Mouse (Mus musculus) monocyte, adult 59 days (primary cell): ENCODE results near the gene Dtnbp1. TPM values are rescaled to one million over a fixed set of nuclear protein-coding genes. Genes with fewer than 3 reads are reported as not detected.

Source experiments
- total RNA-seq, 2 experiments: library from RNA; stranded (reverse); gene quantifications; one replicate each; pipeline ENCODE4 v1.2.4; 2023

Dtnbp1 gene
- 10 to 100 TPM; 39.0 to 40.3 TPM for total RNA-seq

GRCm38 (mm10) chr13:45001911-45002615 lies at the start of gene Dtnbp1:
TSS of gene Dtnbp1 (minus strand) at chr13:45002147.

Other genes starting within 250 kb of the Dtnbp1 start
- gene Gm9817, start 76.5 kb upstream of the Dtnbp1 start, total RNA-seq = under 1 TPM; 0.24 to 0.55 TPM